In the genomic region with DNA sequence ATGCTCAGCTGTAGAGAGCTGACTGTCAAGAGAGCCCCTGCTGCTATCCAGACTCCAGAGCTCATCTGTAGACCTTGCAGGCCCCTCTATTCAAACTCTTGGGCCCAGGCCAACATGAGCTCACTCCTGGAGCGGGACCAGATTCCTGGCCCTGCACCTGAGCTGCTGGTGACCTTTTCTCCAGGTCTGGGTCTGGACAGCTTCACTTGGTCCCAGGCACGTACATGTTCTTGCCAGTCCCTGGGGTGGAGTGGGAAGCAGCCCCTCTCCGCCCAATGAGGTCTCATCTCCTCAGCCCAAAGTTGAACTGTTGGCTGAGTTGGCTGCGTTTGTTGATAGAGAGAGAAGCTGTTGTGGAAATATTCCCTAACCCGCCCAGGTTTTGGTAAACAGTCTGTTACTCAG, we compare ENCODE assay signal across 8 mouse cellular contexts. TPM values are rescaled to one million over a fixed set of nuclear protein-coding genes. Genes with fewer than 3 reads are reported as not detected.
DNase-seq lines count a peak whose midpoint lies in the region; ATAC-seq lines count a peak whose summit lies in the region.

No protein-coding gene starts in this region.

- WGBS in forebrain, embryonic 10.5 days = 91% methylated on average over 5 of the region's 5 CpGs
- 81% methylated on average over 5 of the region's 5 CpGs for whole genome bisulfite sequencing in forebrain, embryonic 13.5 days
- 35% methylated on average over 5 of the region's 5 CpGs for WGBS in intestine, embryonic 15.5 days
- 69% methylated on average over 5 of the region's 5 CpGs for WGBS in neural tube, embryonic 14.5 days

- no peak for ATAC-seq in forebrain, embryonic 13.5 days
- peak; percentile 35; the same call in 1 of the 2 replicates for ATAC-seq in intestine, embryonic 15.5 days
- ATAC-seq in neural tube, embryonic 14.5 days (ENCODE audit: low read depth) = peak; percentile 9; the same call in 1 of the 2 replicates
- no peak for ATAC-seq in megakaryocyte, adult 5-6 weeks (ENCODE audit: poor library complexity, severe bottlenecking)

- peaks cover 88% of the 10 kb centered on the region for H3K4me1 ChIP-seq in forebrain, embryonic 10.5 days
- H3K4me1 ChIP-seq in forebrain, embryonic 13.5 days = peaks cover 51% of the 10 kb centered on the region
- H3K4me1 ChIP-seq in intestine, embryonic 15.5 days (replicated peaks) = peaks cover 67% of the 10 kb centered on the region
- peaks cover 40% of the 10 kb centered on the region for H3K4me1 ChIP-seq in neural tube, embryonic 14.5 days (ENCODE audit: control insufficient read depth, insufficient read depth, low read length)

- H3K36me3 ChIP-seq in forebrain, embryonic 10.5 days (replicated peaks) = peaks cover 14% of the 10 kb centered on the region
- no peaks in the 10 kb centered on the region for H3K36me3 ChIP-seq in forebrain, embryonic 13.5 days (ENCODE audit: poor library complexity, severe bottlenecking)
- H3K36me3 ChIP-seq in intestine, embryonic 15.5 days = no peaks in the 10 kb centered on the region
- H3K36me3 ChIP-seq in neural tube, embryonic 14.5 days (ENCODE audit: control insufficient read depth, insufficient read depth, low read length) = no peaks in the 10 kb centered on the region

- H3K27me3 ChIP-seq in forebrain, embryonic 10.5 days (ENCODE audit: poor library complexity, severe bottlenecking) = peaks cover 14% of the 10 kb centered on the region; the same call in 1 of the 2 replicates
- no peaks in the 10 kb centered on the region for H3K27me3 ChIP-seq in forebrain, embryonic 13.5 days
- H3K27me3 ChIP-seq in intestine, embryonic 15.5 days (replicated peaks) = no peaks in the 10 kb centered on the region
- no peaks in the 10 kb centered on the region for H3K27me3 ChIP-seq in neural tube, embryonic 14.5 days (ENCODE audit: control insufficient read depth, insufficient read depth, low read length)

- H3K27ac ChIP-seq in forebrain, embryonic 10.5 days = peak overlapping the region; percentile 69
- no peak overlapping the region for H3K27ac ChIP-seq in forebrain, embryonic 13.5 days
- peak overlapping the region; percentile 90 for H3K27ac ChIP-seq in intestine, embryonic 15.5 days
- H3K27ac ChIP-seq in neural tube, embryonic 14.5 days (ENCODE audit: low read depth, low read length) = 0 out of 2 replicates have a peak overlapping the region, but pooled peaks have one; percentile 30

- DNase-seq in forebrain, embryonic 10.5 days (ENCODE audit: extremely low spot score, low spot score) = no peak
- peak; percentile 31 for DNase-seq in adipocyte (ENCODE audit: low spot score)
- peak; percentile 79 for DNase-seq in gastrocnemius, postnatal 25 days
- DNase-seq in embryo, embryonic 10 days (ENCODE audit: low spot score) = no peak

- H3K9ac ChIP-seq in forebrain, embryonic 13.5 days = no peak overlapping the region
- H3K9ac ChIP-seq in intestine, embryonic 15.5 days = no peak overlapping the region
- H3K9ac ChIP-seq in neural tube, embryonic 14.5 days (replicated peaks; ENCODE audit: low read depth, low read length) = no peak overlapping the region

- no peak overlapping the region for H3K4me2 ChIP-seq in forebrain, embryonic 13.5 days
- H3K4me2 ChIP-seq in intestine, embryonic 15.5 days (replicated peaks) = no peak overlapping the region
- no peak overlapping the region for H3K4me2 ChIP-seq in neural tube, embryonic 14.5 days (ENCODE audit: low read depth, low read length)

- H3K4me3 ChIP-seq in forebrain, embryonic 10.5 days = no peak overlapping the region
- H3K4me3 ChIP-seq in forebrain, embryonic 13.5 days = no peak overlapping the region
- H3K4me3 ChIP-seq in intestine, embryonic 15.5 days (replicated peaks) = no peak overlapping the region
- H3K4me3 ChIP-seq in neural tube, embryonic 14.5 days (ENCODE audit: low read depth, low read length) = no peak overlapping the region

- no peaks in the 10 kb centered on the region for H3K9me3 ChIP-seq in forebrain, embryonic 10.5 days
- no peaks in the 10 kb centered on the region for H3K9me3 ChIP-seq in forebrain, embryonic 13.5 days (replicated peaks)
- no peaks in the 10 kb centered on the region for H3K9me3 ChIP-seq in intestine, embryonic 15.5 days
- H3K9me3 ChIP-seq in neural tube, embryonic 14.5 days (ENCODE audit: control insufficient read depth, low read length) = no peaks in the 10 kb centered on the region

RNA-seq across cellular contexts. Expression of a gene that starts 45.3 kb away (rescaled TPM):
- polyA plus RNA-seq in forebrain, embryonic 10.5 days (2016; fragmentation: Nextera tagmentation; extraction: Ambion mirVana) = 65.5 and 72.6 TPM in 2 replicates
- polyA plus RNA-seq in forebrain, embryonic 13.5 days (2015; fragmentation: Nextera tagmentation; extraction: Ambion mirVana) = 70.4 and 70.9 TPM in 2 replicates
- 100 to 1,000 TPM; 126 to 133 TPM for total RNA-seq in gastrocnemius, postnatal 25 days (2021)
- polyA plus RNA-seq in intestine, embryonic 15.5 days (2015; fragmentation: Nextera tagmentation; extraction: Ambion mirVana) = 59.6 and 62.3 TPM in 2 replicates
- 63.7 and 67.9 TPM in 2 replicates for polyA plus RNA-seq in neural tube, embryonic 14.5 days (2014; fragmentation: Nextera tagmentation; extraction: Ambion mirVana)
- 59.0 and 62.2 TPM in 2 replicates for total RNA-seq in megakaryocyte, adult 5-6 weeks (2015)
- 39.4 and 73.3 TPM in 2 replicates for total RNA-seq in megakaryocyte, adult 5-6 weeks (2017)

Comparison
In these comparisons a context has a peak if more than half of its experiments do, and no peak if none do; other contexts are left out.
1. DNase-seq: peak in adipocyte (single experiment) and gastrocnemius, postnatal 25 days (single experiment); none in forebrain, embryonic 10.5 days (single experiment) and embryo, embryonic 10 days (single experiment).
2. ATAC-seq: peak in intestine, embryonic 15.5 days (single experiment) and neural tube, embryonic 14.5 days (single experiment); none in forebrain, embryonic 13.5 days (single experiment) and megakaryocyte, adult 5-6 weeks (single experiment).